Mouse (Mus musculus): Measurements from ENCODE around the gene Zfp593. TPM values are rescaled to one million over a fixed set of nuclear protein-coding genes. Genes with fewer than 3 reads are reported as not detected.

Zfp593 gene
- polyA plus RNA-seq, 1 experiment from 2014 or later = 13.0 TPM

- H3K9ac ChIP-seq (ENCODE audit: low read length) = no peak overlapping the region
- H3K27me3 ChIP-seq (ENCODE audit: control insufficient read depth, insufficient read depth, low read length) = no peaks in the 10 kb centered on the region
- no peak for ATAC-seq (ENCODE audit: insufficient read depth, low FRiP score)
- H3K4me1 ChIP-seq (ENCODE audit: control insufficient read depth, insufficient read depth, low read length) = no peaks in the 10 kb centered on the region
- no peak overlapping the region for H3K27ac ChIP-seq (ENCODE audit: low read length)
- H3K4me2 ChIP-seq (ENCODE audit: low read depth, low read length) = no peak overlapping the region
- no peaks in the 10 kb centered on the region for H3K36me3 ChIP-seq (ENCODE audit: control insufficient read depth, insufficient read depth, low read length)
- no peaks in the 10 kb centered on the region for H3K9me3 ChIP-seq (replicated peaks; ENCODE audit: control insufficient read depth, low read length)
- H3K4me3 ChIP-seq (replicated peaks; ENCODE audit: low read length) = no peak overlapping the region
- 34% methylated on average over 6 of the region's 6 CpGs for WGBS
Measured at GRCm38 (mm10) chr4:134263191-134263590, 17.8 kb upstream of the Zfp593 start.

- WGBS = 45% methylated on average over 11 of the region's 11 CpGs
- no peak overlapping the region for H3K9ac ChIP-seq (ENCODE audit: low read length)
- H3K27me3 ChIP-seq (ENCODE audit: control insufficient read depth, insufficient read depth, low read length) = 0 out of 2 replicates have a peak, but pooled peaks cover under 1% of the 10 kb centered on the region
- peaks cover 11% of the 10 kb centered on the region for H3K4me1 ChIP-seq (ENCODE audit: control insufficient read depth, insufficient read depth, low read length)
- H3K27ac ChIP-seq (ENCODE audit: low read length) = no peak overlapping the region
- H3K9me3 ChIP-seq (replicated peaks; ENCODE audit: control insufficient read depth, low read length) = no peaks in the 10 kb centered on the region
- no peak overlapping the region for H3K4me2 ChIP-seq (ENCODE audit: low read depth, low read length)
- H3K36me3 ChIP-seq (ENCODE audit: control insufficient read depth, insufficient read depth, low read length) = no peaks in the 10 kb centered on the region
- no peak for ATAC-seq (ENCODE audit: insufficient read depth, low FRiP score)
- no peak overlapping the region for H3K4me3 ChIP-seq (replicated peaks; ENCODE audit: low read length)
Measured at GRCm38 (mm10) chr4:134258354-134258753, 13.0 kb upstream of the Zfp593 start.

- no peak overlapping the region for H3K27ac ChIP-seq (ENCODE audit: low read length)
- peaks cover 10% of the 10 kb centered on the region for H3K27me3 ChIP-seq (ENCODE audit: control insufficient read depth, insufficient read depth, low read length)
- ATAC-seq (ENCODE audit: insufficient read depth, low FRiP score) = no peak
- 32% methylated on average over 11 of the region's 11 CpGs for WGBS
- no peaks in the 10 kb centered on the region for H3K36me3 ChIP-seq (ENCODE audit: control insufficient read depth, insufficient read depth, low read length)
- H3K4me3 ChIP-seq (replicated peaks; ENCODE audit: low read length) = no peak overlapping the region
- H3K9ac ChIP-seq (ENCODE audit: low read length) = no peak overlapping the region
- H3K4me1 ChIP-seq (ENCODE audit: control insufficient read depth, insufficient read depth, low read length) = peaks cover 11% of the 10 kb centered on the region
- no peak overlapping the region for H3K4me2 ChIP-seq (ENCODE audit: low read depth, low read length)
- H3K9me3 ChIP-seq (replicated peaks; ENCODE audit: control insufficient read depth, low read length) = no peaks in the 10 kb centered on the region
Measured at GRCm38 (mm10) chr4:134257198-134258009, 12.0 kb upstream of the Zfp593 start.

DNA sequence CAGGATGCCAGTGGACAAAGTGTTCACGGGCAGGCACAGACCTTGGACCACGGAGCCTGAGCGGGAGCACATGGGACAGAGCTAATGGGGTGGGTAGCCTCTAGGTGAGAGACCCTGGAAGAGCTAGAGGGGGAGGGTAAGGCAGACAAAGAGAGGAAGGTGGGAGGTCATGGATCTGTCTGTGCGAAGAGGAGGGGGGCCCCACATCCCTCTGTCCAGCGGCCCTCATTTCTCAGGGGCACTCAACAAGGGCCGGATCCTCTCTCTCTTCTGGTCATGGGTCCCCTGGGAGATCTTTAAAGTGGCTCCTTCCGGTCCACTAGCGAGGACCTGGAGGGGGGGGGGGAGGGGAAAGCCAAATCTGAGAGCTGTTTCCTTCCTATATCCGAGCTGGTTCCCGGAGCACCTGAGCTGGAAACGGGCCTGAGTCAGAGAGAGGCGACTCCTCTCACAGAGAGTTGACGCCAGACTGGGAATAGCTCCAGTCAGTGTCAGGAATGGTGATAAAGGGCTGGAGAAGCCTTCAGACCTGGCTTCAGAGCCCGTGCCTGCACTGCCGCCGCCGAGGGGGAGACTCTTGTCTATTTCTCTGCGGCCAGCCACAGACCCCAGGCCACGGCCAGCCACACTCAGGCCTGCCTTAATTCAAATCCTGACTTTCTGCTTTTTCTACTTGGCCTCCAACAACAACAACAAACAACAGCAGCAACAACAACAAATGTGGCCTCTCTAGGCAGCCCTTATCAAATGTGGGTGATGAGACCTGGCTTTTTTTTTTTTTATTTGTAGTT, 11.2 kb upstream of the Zfp593 start:
- Histone ChIP-seq H3K4me2 (ENCODE audit: low read depth, low read length) (no peak overlapping the region), H3K4me1 (ENCODE audit: control insufficient read depth, insufficient read depth, low read length) (peaks cover 19% of the 10 kb centered on the region)
- WGBS = 28% methylated on average over 18 of the region's 19 CpGs

DNA sequence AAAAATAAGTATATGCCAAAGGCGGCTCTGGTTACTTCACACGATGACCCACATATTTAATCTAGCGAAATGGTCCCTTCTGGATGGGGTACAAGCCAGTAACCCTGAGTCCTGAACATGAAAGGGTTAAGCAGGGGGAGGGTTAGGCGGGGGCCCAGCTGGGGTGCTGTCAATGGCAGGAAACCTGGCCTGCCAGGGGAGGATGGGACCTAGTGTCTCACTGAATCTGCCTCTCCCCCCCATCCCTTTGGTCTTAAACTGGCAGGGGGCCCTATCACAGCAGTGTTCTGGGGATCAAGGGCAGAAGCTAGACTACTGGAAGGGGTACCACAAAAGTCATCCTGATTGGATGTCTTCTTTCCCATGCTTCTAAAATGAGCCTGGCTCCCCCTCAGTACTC, 10.5 kb upstream of the Zfp593 start:
- no peak overlapping the region; the same call in 1 of the 2 replicates for H3K27ac ChIP-seq (ENCODE audit: low read length)
- peaks cover 26% of the 10 kb centered on the region for H3K4me1 ChIP-seq (ENCODE audit: control insufficient read depth, insufficient read depth, low read length)
- no peak overlapping the region for H3K4me3 ChIP-seq (replicated peaks; ENCODE audit: low read length)
- no peak overlapping the region for H3K4me2 ChIP-seq (ENCODE audit: low read depth, low read length)
- no peak for ATAC-seq (ENCODE audit: insufficient read depth, low FRiP score)
- H3K9me3 ChIP-seq (replicated peaks; ENCODE audit: control insufficient read depth, low read length) = no peaks in the 10 kb centered on the region
- no peak overlapping the region for H3K9ac ChIP-seq (ENCODE audit: low read length)
- whole genome bisulfite sequencing = 43% methylated on average over 4 of the region's 4 CpGs
- H3K36me3 ChIP-seq (ENCODE audit: control insufficient read depth, insufficient read depth, low read length) = no peaks in the 10 kb centered on the region
- H3K27me3 ChIP-seq (ENCODE audit: control insufficient read depth, insufficient read depth, low read length) = peaks cover 26% of the 10 kb centered on the region

More for the DNA sequence above, 11.2 kb upstream of the Zfp593 start:
- Histone ChIP-seq H3K4me3 (replicated peaks; ENCODE audit: low read length) (no peak overlapping the region), H3K9ac (ENCODE audit: low read length) (peak overlapping the region; percentile 2; the same call in 1 of the 2 replicates), H3K9me3 (replicated peaks; ENCODE audit: control insufficient read depth, low read length) (no peaks in the 10 kb centered on the region), H3K27ac (ENCODE audit: low read length) (peak overlapping the region; percentile 4; the same call in 1 of the 2 replicates), H3K36me3 (ENCODE audit: control insufficient read depth, insufficient read depth, low read length) (no peaks in the 10 kb centered on the region), H3K27me3 (ENCODE audit: control insufficient read depth, insufficient read depth, low read length) (peaks cover 18% of the 10 kb centered on the region)
- peak; percentile 39 for ATAC-seq (ENCODE audit: insufficient read depth, low FRiP score)

- Histone ChIP-seq H3K4me3 (replicated peaks; ENCODE audit: low read length) (no peak overlapping the region), H3K27me3 (ENCODE audit: control insufficient read depth, insufficient read depth, low read length) (peaks cover 36% of the 10 kb centered on the region), H3K27ac (ENCODE audit: low read length) (no peak overlapping the region), H3K36me3 (ENCODE audit: control insufficient read depth, insufficient read depth, low read length) (no peaks in the 10 kb centered on the region), H3K4me2 (ENCODE audit: low read depth, low read length) (no peak overlapping the region), H3K9me3 (replicated peaks; ENCODE audit: control insufficient read depth, low read length) (no peaks in the 10 kb centered on the region), H3K4me1 (ENCODE audit: control insufficient read depth, insufficient read depth, low read length) (peaks cover 29% of the 10 kb centered on the region), H3K9ac (ENCODE audit: low read length) (no peak overlapping the region)
- WGBS = 45% methylated on average over 3 of the region's 3 CpGs
- no peak for ATAC-seq (ENCODE audit: insufficient read depth, low FRiP score)
Measured at GRCm38 (mm10) chr4:134254835-134255234, 9.4 kb upstream of the Zfp593 start.

- H3K36me3 ChIP-seq (ENCODE audit: control insufficient read depth, insufficient read depth, low read length) = no peaks in the 10 kb centered on the region
- H3K4me2 ChIP-seq (ENCODE audit: low read depth, low read length) = peak within 1 kb of the TSS; percentile 99
- ATAC-seq (ENCODE audit: insufficient read depth, low FRiP score) = no peak
- H3K4me3 ChIP-seq (replicated peaks; ENCODE audit: low read length) = peak within 1 kb of the TSS; percentile 55
- peaks cover 30% of the 10 kb centered on the region for H3K4me1 ChIP-seq (ENCODE audit: control insufficient read depth, insufficient read depth, low read length)
- H3K9me3 ChIP-seq (replicated peaks; ENCODE audit: control insufficient read depth, low read length) = no peaks in the 10 kb centered on the region
- no peak within 1 kb of the TSS for H3K27ac ChIP-seq (ENCODE audit: low read length)
- WGBS = 2% methylated on average over 13 of the region's 13 CpGs
- H3K9ac ChIP-seq (ENCODE audit: low read length) = peak within 1 kb of the TSS; percentile 55
- H3K27me3 ChIP-seq (ENCODE audit: control insufficient read depth, insufficient read depth, low read length) = peaks cover 44% of the 10 kb centered on the region
Measured at GRCm38 (mm10) chr4:134253722-134254324, 8.4 kb upstream of the Zfp593 start, which contains the start of gene Grrp1. Gene Grrp1 (minus strand): TSS chr4:134254106.

- Histone ChIP-seq H3K4me1 (ENCODE audit: control insufficient read depth, insufficient read depth, low read length) (peaks cover 30% of the 10 kb centered on the region), H3K4me2 (ENCODE audit: low read depth, low read length) (peak overlapping the region; percentile 99), H3K36me3 (ENCODE audit: control insufficient read depth, insufficient read depth, low read length) (no peaks in the 10 kb centered on the region), H3K9ac (ENCODE audit: low read length) (peak overlapping the region; percentile 55), H3K9me3 (replicated peaks; ENCODE audit: control insufficient read depth, low read length) (no peaks in the 10 kb centered on the region), H3K27me3 (ENCODE audit: control insufficient read depth, insufficient read depth, low read length) (peaks cover 51% of the 10 kb centered on the region), H3K27ac (ENCODE audit: low read length) (no peak overlapping the region), H3K4me3 (replicated peaks; ENCODE audit: low read length) (peak overlapping the region; percentile 55)
- WGBS = 30% methylated on average over 15 of the region's 15 CpGs
- ATAC-seq (ENCODE audit: insufficient read depth, low FRiP score) = no peak
Measured at GRCm38 (mm10) chr4:134252911-134253721, 7.7 kb upstream of the Zfp593 start.

Data from stomach, embryonic 16.5 days (tissue).